Mouse (Mus musculus) liver (tissue): ENCODE measurements around the gene 4930595M18Rik.

Source experiments
- DNase-seq: peaks from one replicate; pipeline ENCODE4 v3.0.0-alpha.2; 2020; ENCODE audit warnings: mixed read lengths

4930595M18Rik gene

DNA sequence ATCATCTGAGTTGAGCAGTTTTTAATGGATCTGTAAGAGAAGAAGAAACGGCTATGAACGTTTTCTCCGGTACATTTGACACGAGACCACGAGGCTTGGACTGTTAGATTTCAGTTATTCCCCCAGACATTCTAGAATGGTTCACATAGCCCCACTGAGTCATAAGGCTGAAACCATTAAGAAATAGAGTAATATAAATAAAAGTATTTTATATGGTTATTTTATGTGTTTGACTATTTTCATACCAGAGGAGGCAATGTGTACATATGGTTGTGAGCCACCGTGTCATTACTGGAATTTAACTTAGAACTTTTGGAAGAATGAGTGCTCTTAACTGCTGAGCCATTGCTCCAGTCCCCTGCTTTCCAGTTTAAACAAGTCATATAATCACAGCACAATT, at the start of gene 4930595M18Rik:
TSS of gene 4930595M18Rik (minus strand) at position 101 of the 400 bp plus-strand sequence.
- DNase-seq, result no peak

DNA sequence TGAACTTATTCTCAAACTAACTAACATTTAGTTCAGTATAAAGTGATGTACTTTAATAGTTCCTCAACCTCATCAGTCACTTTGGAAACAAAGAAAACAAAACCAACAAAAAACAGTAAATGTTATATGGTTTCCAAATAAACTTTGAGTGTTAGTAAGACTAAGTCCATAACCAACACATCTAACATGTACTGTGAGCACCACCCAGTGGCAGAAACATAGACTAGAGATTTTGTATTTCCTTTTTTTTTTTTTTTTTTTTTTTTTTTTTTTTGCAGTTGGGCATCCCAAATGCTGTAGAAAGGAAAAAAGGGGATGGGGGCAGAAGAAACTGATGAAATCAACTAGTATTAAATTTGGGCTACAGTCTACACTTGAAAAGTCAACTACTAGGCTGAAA, 14.6 kb upstream of the 4930595M18Rik start:
- no peak for DNase-seq
